Mouse (Mus musculus) hindlimb bud, embryonic 11.5 days (tissue): ENCODE data around the gene Cacng8.

ENCODE experiments used
- DNase-seq: peaks from one replicate; pipeline ENCODE4 v3.0.0-alpha.2; 2012; ENCODE audit warnings: low read depth, low spot score; ENCODE audit errors: extremely low spot score

Cacng8 gene

GRCm38 (mm10) chr7:3390413-3391080, at the start of gene Cacng8:
Cacng8 (plus strand) TSS chr7:3390683.
- DNase-seq, result no peak

- no peak for DNase-seq
Observed at GRCm38 (mm10) chr7:3343861-3344260, 46.6 kb upstream of the Cacng8 start.

GRCm38 (mm10) chr7:3345301-3345700, 45.2 kb upstream of the Cacng8 start:
- no peak for DNase-seq

DNA sequence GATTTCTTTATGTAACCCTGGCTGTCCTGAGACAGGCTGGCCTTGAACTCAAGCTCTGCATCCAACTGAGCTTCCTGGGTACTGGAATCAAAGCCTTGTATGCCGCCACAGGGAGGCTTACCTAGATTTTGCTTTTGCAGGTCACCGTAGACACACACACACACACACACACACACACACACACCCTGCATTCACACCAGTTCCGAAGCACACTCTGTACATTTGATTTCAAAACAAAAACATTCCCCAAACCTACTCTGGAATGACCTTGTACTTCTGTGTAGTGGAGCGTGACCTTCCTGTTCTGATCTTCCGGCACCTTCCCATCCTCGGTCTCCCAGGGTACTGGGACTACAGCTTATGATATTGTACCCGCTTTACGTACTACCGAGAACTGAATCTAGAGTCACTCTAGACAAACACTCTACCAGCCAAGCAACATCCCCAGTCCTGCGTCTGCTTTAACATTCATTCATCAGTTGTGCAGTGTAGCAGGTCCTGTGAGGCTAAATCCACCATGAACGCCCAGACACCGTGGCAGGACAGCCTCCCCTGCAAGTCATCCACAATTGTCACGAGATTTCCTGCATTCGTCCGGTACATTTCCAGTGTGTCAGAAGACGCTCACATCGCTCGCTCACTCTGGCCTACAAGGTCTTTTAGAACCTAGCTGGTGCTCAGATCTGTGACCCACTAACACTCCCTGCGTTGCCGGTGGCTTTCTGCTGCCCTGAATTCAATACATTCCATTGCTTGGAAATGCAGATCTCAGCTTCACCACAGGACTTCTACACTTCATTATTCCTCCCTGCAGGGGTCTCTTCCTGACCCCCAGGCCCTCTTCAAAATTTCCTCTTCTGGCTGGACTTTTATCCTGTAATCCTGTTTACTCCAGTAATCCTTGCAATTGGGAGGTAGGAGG, 42.9 kb upstream of the Cacng8 start:
- DNase-seq, result no peak

DNA sequence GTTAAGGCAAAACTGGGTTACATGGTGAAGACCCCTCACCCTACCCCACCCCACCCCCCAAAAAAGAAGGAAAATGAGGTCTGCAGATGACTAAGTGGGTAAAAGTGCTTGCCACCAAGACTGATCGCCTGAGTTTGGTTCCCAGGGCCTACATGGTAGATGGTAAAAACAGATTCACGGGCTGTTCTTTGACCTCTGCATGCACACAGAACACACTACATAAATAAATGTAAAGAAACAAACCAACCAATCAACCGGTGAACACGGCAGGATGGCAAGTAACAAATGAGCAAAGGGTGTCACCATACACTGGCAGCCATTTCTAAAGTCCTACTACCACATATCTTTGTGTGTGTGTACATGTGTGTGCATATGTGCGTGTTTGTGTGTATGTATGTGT, 42.2 kb upstream of the Cacng8 start:
- no peak for DNase-seq

- DNase-seq, result no peak
Observed at GRCm38 (mm10) chr7:3349775-3350174, 40.7 kb upstream of the Cacng8 start.

DNA sequence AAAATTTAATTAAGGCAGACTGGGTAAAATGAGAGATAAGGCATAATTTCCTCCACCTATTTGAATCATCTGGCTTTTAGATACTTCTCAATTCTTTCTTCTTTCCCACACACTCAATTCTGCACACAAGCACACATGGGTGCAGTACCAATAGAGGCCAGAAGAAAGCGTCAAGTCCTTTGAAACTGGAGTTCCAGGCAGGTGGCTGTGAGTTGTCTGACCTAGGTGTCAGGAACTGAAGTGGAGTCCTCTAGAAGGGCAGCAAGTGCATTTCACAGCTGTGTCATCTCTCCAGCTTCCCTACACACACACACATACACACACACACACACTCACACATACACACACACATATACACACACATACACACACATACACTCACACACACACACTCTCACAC, 38.9 kb upstream of the Cacng8 start:
- no peak for DNase-seq

- DNase-seq, result no peak
Observed at GRCm38 (mm10) chr7:3354850-3355249, 35.6 kb upstream of the Cacng8 start.

DNA sequence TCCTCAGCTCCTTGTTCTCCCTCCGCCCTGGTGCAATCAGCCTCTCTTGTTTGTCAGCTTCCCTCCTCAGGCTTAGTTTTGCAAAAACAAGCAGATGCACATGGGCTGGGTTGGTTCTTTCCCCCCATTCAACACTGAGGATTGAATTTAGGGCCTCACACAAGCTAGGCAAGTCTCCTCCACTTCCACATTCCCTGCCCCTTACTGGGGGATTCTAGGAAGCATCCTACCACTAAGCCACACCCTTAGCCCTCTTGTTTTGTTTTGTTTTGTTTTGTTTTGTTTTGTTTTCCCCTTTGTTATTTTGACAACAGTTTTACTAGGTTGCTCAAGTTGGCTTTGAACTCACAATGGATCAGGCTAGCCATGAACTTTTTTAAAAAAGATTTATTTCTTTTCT, 29.8 kb upstream of the Cacng8 start:
- no peak for DNase-seq

GRCm38 (mm10) chr7:3365547-3366279, 24.8 kb upstream of the Cacng8 start:
- no peak for DNase-seq

GRCm38 (mm10) chr7:3366705-3367516, 23.6 kb upstream of the Cacng8 start:
- no peak for DNase-seq

DNA sequence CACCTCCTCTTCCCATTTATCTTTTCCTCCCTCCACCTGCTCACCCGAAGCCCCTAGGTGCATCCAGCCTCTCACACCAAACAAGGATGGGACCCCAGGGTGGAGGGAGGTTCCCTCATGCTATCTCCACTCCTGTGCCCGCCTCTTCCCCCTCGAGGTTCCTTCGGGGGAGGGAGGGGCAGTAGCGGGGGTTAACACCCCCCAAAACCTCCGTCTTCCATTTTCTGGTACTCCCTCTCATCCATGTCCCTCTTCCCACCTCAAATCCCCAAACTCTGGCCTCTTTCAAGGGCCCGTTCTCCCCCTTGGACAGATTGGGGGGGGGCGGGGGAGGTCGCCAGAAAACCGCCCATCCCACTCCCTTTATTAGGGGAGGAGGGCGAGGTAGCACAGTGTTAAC, 22.9 kb upstream of the Cacng8 start:
- no peak for DNase-seq

DNA sequence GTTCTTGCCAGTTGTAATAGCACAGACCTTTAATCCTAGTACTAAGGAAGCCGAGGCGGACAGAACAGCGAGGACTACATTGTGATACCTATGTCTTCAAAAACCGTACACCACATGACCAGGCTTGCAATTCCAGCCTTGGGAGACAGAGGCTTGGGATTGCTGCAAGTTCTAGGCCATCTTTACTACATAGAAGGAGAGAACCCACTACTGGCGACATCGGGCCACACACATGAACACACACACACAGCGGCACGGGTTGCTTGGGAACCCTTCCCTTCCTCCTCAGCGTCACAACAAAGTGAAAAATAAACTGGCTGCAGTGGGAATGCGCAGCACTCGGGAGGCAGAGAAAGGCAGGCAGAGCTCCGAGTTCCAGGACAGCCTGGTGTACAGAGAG, 22.2 kb upstream of the Cacng8 start:
- DNase-seq, result no peak

GRCm38 (mm10) chr7:3369189-3369588, 21.3 kb upstream of the Cacng8 start:
- no peak for DNase-seq

DNA sequence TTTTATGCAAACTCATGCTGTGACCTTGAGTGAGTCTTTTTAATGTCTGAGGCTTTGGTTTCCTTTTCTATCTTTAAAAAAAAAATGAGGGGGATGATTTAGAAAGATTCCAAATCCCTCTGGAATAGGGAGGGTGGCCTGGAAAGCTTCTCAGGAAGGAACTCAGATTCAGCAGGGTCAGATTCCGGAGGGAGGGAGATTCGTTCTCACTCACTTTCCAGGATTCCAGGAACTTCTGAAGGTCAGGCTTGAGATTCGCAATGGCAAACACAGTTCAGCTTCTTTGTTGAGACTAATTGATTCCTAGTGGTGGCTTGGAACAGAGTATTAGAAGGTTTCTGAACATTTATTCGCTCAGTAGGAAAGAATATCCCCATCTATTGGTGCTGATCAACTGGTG, 20.1 kb upstream of the Cacng8 start:
- no peak for DNase-seq

DNA sequence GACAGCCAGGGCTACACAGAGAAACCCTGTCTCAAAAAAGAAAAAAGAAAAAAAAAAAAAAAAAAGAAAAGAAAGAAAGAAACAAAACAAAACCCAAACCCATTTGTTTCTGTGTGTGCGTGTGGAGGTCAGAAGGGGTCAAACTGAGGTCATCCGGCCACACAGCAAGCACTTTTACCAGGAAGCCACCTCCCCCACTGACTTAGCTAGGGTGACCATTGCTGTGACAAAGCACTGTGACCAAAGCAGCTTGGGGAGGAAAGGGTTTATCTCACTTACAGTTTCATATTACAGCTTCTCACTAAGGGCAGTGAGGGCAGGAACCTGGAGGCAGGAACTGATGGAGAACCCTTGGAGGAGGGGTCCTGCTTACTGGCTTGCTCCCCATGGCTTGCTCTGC, 18.1 kb upstream of the Cacng8 start:
- no peak for DNase-seq

- no peak for DNase-seq
Observed at GRCm38 (mm10) chr7:3373754-3374153, 16.7 kb upstream of the Cacng8 start.

GRCm38 (mm10) chr7:3376831-3377230, 13.7 kb upstream of the Cacng8 start:
- DNase-seq, result no peak

DNA sequence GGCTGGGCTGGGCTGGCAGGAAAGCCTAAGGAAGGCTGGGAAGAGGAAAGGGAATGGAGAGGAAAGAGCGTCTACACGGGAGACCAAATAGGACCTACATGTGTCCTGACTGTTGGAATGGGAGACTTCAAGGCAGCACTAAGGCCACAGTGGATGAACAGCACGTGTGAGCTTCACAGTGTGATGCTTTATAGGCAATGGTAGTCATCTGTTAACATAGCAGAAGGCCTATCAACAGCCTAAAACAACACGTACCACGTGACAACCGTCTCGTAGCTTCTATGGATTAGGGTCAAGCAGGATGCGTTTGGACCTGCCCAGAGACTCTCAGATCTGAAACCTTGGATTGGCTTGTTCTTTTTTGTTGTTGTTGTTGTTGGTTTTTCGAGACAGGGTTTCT, 8.4 kb upstream of the Cacng8 start:
- no peak for DNase-seq

DNA sequence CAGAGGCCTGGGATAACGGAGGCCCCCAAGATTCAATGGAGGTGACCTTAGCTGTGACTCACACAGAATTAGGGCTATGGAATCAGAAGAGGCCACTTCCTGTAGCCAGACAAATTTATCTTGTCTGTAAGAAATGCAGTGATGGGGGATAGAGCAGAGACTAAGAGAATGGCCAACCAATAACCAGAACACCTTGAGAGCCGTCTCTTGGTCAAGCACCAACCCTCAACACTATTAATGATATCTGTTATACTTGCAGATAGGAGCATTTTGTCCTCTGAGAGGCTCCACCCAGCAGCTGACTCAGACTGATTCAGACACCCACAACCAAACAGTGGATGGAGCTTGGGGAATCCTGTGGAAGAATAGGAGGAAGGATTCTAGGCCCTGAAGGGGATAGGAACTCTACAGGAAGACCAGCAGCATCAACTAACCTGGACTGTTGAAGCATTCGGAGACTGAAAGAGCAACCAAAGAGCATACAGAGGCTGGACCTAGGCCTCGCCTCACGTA, 5.6 kb upstream of the Cacng8 start:
- no peak for DNase-seq
